Mouse (Mus musculus) E14TG2a.4 (cell line): Measurements from ENCODE around the gene Ddc.

Experiments
- CTCF ChIP-seq: conservative IDR thresholded peaks from 2 replicates; pipeline ENCODE4 v1.5.1; 2014; ENCODE audit warnings: low read length
- NANOG ChIP-seq: IDR thresholded peaks from 2 replicates; pipeline ENCODE4 v1.6.1; 2014; ENCODE audit warnings: borderline replicate concordance, low read length, mixed read lengths
- POU5F1 ChIP-seq: IDR thresholded peaks from 2 replicates; pipeline ENCODE4 v1.6.1; 2014; ENCODE audit warnings: low read length, borderline replicate concordance

DNA sequence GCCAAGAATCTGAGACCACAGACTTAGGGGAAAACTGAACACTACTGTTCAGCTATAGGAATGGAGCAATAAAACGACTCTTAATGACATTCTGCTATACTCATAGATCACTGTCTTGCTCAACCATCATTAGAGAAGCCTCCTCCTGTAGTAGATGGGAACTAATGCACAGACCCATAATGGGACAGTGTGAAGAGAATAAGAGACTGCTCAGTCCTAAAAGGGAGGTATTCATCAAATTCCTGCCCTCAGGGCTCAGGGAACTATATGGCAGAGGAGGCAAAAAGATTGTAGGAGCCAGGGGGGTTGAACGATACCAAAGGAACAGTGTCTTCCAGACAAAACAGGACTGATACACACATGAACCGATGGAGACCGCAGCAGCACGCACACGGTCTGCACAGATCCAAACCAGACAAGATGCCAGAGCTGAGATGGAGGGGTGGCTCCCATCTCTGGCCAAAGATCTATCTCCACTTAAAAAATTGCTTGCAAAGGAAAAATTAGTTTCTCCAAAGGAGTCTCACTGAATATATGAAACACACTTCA is 45.9 kb downstream of the Ddc start:
- TF ChIP-seq CTCF = no peak
- TF ChIP-seq POU5F1 = no peak
- no peak for TF ChIP-seq NANOG
